Comparison of ENCODE assay signal across 14 mouse cellular contexts in the genomic region with DNA sequence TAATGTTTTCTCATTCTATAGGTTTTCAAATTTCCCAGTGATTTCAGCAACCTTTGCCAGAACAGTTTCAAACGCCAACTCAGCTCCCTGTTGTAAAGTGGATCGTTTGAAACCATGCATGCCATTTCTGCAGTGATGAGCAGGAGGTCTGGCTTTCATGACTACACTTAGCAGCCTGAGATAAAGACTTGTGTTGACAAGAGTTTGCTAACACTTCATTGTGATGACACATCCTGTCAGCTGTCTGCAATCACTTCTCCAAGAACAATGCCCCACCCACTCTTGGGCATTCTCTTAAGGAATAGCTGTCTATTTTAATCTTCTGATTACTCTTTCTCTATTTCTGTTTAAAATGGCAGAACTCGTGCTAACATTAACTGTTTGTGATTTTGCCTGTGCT. TPM values are rescaled to one million over a fixed set of nuclear protein-coding genes. Genes with fewer than 3 reads are reported as not detected.
A peak's percentile ranks its signal among the peaks of the same experiment; 100 is the strongest.
DNase-seq lines count a peak whose midpoint lies in the region; ATAC-seq lines count a peak whose summit lies in the region.
"Had no signal": no experiment of that assay in that cellular context is flagged by ENCODE, and none has a peak within 500 bp of the region (broad histone marks: within the 10 kb centered on the region; RNA-seq: fewer than 3 reads in every experiment).

No protein-coding gene starts in this region.

- ATAC-seq in lung, embryonic 16.5 days (ENCODE audit: low read depth) = peak; percentile 93
- no peak for ATAC-seq in midbrain, embryonic 14.5 days (ENCODE audit: low FRiP score, low TSS enrichment)
- ATAC-seq: inflammation-experienced regulatory T-cells, adult 6 months had no signal

- no peak overlapping the region for H3K4me3 ChIP-seq in heart, embryonic 10.5 days
- no peak overlapping the region for H3K4me3 ChIP-seq in lung, embryonic 16.5 days (ENCODE audit: low read length)
- H3K4me3 ChIP-seq in midbrain, embryonic 14.5 days (replicated peaks; ENCODE audit: low read depth, low read length) = no peak overlapping the region
- H3K4me3 ChIP-seq: embryonic facial prominence, embryonic 13.5 days; liver, embryonic 13.5 days; midbrain, embryonic 10.5 days had no signal

- H3K27me3 ChIP-seq in heart, embryonic 10.5 days (ENCODE audit: insufficient read depth, poor library complexity, severe bottlenecking) = peaks cover 13% of the 10 kb centered on the region; the same call in 1 of the 2 replicates
- no peaks in the 10 kb centered on the region for H3K27me3 ChIP-seq in lung, embryonic 16.5 days (ENCODE audit: control insufficient read depth, insufficient read depth, low read depth, low read length)
- no peaks in the 10 kb centered on the region for H3K27me3 ChIP-seq in midbrain, embryonic 14.5 days (ENCODE audit: control insufficient read depth, insufficient read depth, low read length)
- H3K27me3 ChIP-seq: embryonic facial prominence, embryonic 13.5 days; liver, embryonic 13.5 days had no signal

- DNase-seq in 3T3-L1 (ENCODE audit: low read depth, low spot score) (peak; percentile 63), 416B (ENCODE audit: low read depth) (peak; percentile 15)
- peak; percentile 85 for DNase-seq in heart, embryonic 10.5 days (ENCODE audit: low spot score)
- DNase-seq in thymus, postnatal 10 days (ENCODE audit: low spot score in 2 of 2) = no peak
- DNase-seq in midbrain, embryonic 14.5 days = no peak
- no peak for DNase-seq in adrenal gland, adult 8-10 months
- no peak for DNase-seq in B cell, adult 2 months
- DNase-seq: cerebellum, postnatal 14 days; liver, embryonic 13.5 days had no signal

- no peaks in the 10 kb centered on the region for H3K36me3 ChIP-seq in heart, embryonic 10.5 days
- H3K36me3 ChIP-seq in lung, embryonic 16.5 days (ENCODE audit: control insufficient read depth, insufficient read depth, low read length) = no peaks in the 10 kb centered on the region
- no peaks in the 10 kb centered on the region for H3K36me3 ChIP-seq in midbrain, embryonic 14.5 days (ENCODE audit: control insufficient read depth, insufficient read depth, low read length)
- H3K36me3 ChIP-seq: embryonic facial prominence, embryonic 13.5 days; liver, embryonic 13.5 days; midbrain, embryonic 10.5 days had no signal

- H3K27ac ChIP-seq in heart, embryonic 10.5 days = no peak overlapping the region
- no peak overlapping the region for H3K27ac ChIP-seq in lung, embryonic 16.5 days (ENCODE audit: low read length)
- H3K27ac ChIP-seq in midbrain, embryonic 14.5 days (replicated peaks; ENCODE audit: low read depth, low read length) = no peak overlapping the region
- H3K27ac ChIP-seq: embryonic facial prominence, embryonic 13.5 days; liver, embryonic 13.5 days; midbrain, embryonic 10.5 days had no signal

- H3K9me3 ChIP-seq in heart, embryonic 10.5 days = no peaks in the 10 kb centered on the region
- no peaks in the 10 kb centered on the region for H3K9me3 ChIP-seq in lung, embryonic 16.5 days (ENCODE audit: control insufficient read depth, low read length)
- H3K9me3 ChIP-seq in midbrain, embryonic 14.5 days (ENCODE audit: control insufficient read depth, low read length) = no peaks in the 10 kb centered on the region
- H3K9me3 ChIP-seq: embryonic facial prominence, embryonic 13.5 days; liver, embryonic 13.5 days; midbrain, embryonic 10.5 days had no signal

- H3K4me1 ChIP-seq in heart, embryonic 10.5 days = no peaks in the 10 kb centered on the region
- H3K4me1 ChIP-seq in lung, embryonic 16.5 days (replicated peaks; ENCODE audit: control insufficient read depth, insufficient read depth, low read length) = no peaks in the 10 kb centered on the region
- H3K4me1 ChIP-seq in midbrain, embryonic 14.5 days (ENCODE audit: control insufficient read depth, insufficient read depth, low read length) = no peaks in the 10 kb centered on the region
- H3K4me1 ChIP-seq: embryonic facial prominence, embryonic 13.5 days; liver, embryonic 13.5 days; midbrain, embryonic 10.5 days had no signal

- WGBS in heart, embryonic 10.5 days = 16% methylated on average over 3 of the region's 3 CpGs
- 10% methylated on average over 3 of the region's 3 CpGs for WGBS in lung, embryonic 16.5 days
- WGBS in midbrain, embryonic 14.5 days = 68% methylated on average over 3 of the region's 3 CpGs

- H3K4me2 ChIP-seq in lung, embryonic 16.5 days (ENCODE audit: low read depth, low read length) = no peak overlapping the region
- H3K4me2 ChIP-seq in midbrain, embryonic 14.5 days (ENCODE audit: low read length) = no peak overlapping the region
- H3K4me2 ChIP-seq: embryonic facial prominence, embryonic 13.5 days; liver, embryonic 13.5 days had no signal

- H3K9ac ChIP-seq in lung, embryonic 16.5 days (ENCODE audit: low read length) = no peak overlapping the region
- no peak overlapping the region for H3K9ac ChIP-seq in midbrain, embryonic 14.5 days (replicated peaks; ENCODE audit: low read length)
- H3K9ac ChIP-seq: embryonic facial prominence, embryonic 13.5 days; liver, embryonic 13.5 days had no signal

RNA-seq across cellular contexts. Expression of a gene that starts 2.2 kb away (rescaled TPM):
- polyA plus RNA-seq in heart, embryonic 10.5 days (2016; fragmentation: Nextera tagmentation; extraction: Ambion mirVana) = 0.05 TPM in 1 of 2 replicates, not detected in the other
- polyA plus RNA-seq in lung, embryonic 16.5 days (2015; fragmentation: Nextera tagmentation; extraction: Ambion mirVana) = 0.10 and 6.9 TPM in 2 replicates
- polyA plus RNA-seq in midbrain, embryonic 14.5 days (2014; fragmentation: Nextera tagmentation; extraction: Ambion mirVana) = 0.08 TPM in 1 of 2 replicates, not detected in the other
- total RNA-seq in adrenal gland, adult 8-10 months (2022) = 1 to 10 TPM in 2 of 4 experiments, under 1 TPM in 2; 0.35 to 2.3 (median 1.5) TPM
- total RNA-seq: left cerebral cortex, postnatal 36 days had no signal
- polyA plus RNA-seq: inflammation-experienced regulatory T-cells, adult 6 months; midbrain, embryonic 10.5 days had no signal

Comparison
In these comparisons a context has a peak if more than half of its experiments do, and no peak if none do; other contexts are left out.
1. DNase-seq: peak in 3T3-L1 (single experiment), 416B (single experiment) and heart, embryonic 10.5 days (single experiment); none in thymus, postnatal 10 days (0 of 2), midbrain, embryonic 14.5 days (single experiment), adrenal gland, adult 8-10 months (single experiment) and B cell, adult 2 months (0 of 2).